Mouse (Mus musculus) ZHBTc4 (cell line): ENCODE data around the gene Tnc.
"Not testable (repeated sequence)": the region's sequence is repeated elsewhere in the genome, so short reads cannot be mapped to it uniquely, and the experiment has no call there.

ENCODE experiments used
- DNase-seq: peaks from one replicate; pipeline ENCODE4 v3.0.0-alpha.2; 2011; ENCODE audit warnings: low read depth, low spot score

Tnc gene

DNA sequence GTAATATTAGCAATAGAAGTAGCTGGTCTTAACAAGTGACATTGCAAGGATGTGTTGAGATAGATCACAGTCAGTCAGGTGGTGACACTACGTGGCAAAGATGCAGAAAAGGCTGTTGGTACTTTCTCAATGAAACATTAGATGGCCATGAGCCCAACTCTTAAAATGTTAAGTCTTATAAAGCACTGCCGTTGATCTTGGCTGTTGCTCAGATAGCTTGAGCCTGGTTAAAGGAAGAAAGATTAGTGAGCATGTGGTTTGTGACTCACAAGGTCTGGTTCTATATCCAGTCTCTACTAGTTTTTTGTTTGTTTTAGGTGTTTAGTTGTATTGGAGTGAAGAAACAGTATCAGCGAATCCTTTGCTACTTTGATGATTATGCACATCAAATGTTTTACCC is 76.9 kb downstream of the Tnc start:
- no peak for DNase-seq

DNA sequence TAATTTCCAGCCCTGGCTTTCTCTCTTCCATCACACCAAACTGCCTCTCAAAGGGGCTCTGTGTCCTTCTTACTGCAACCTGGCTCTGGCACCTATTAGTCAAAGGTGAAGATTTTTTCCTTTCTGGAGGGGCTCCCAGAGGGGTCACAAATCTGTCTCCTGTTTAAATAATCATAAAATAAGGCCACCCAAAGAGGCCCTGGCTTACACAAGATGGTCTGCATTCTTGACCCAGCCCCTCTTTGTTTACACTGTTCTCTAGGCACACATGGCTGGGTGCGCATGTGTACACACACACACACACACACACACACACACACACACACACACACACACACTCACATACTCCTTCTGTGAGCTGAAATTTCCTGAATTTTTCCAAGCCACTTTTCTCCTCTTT is 83.4 kb downstream of the Tnc start:
- DNase-seq = no peak

GRCm38 (mm10) chr4:63961858-63962468 is 84.9 kb downstream of the Tnc start:
- no peak for DNase-seq

DNA sequence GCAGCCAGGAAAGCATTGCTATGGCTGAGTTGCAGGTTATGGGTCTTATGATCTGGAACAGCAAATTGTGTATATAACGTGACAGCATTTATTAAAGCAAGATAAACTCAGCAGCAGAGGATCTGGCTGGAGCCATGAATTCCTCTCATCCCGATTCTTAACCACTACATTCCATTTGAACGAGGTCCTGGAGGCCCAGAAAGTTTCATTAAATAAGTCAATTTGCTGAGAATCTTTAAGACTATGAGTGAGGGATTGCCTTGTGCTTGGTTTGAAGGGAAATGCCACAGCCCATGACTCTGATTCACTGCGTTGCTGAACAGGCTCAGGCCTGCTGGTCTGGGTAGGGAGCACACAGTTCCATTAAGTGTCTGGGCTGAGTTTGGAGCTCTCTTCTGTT is 88.2 kb downstream of the Tnc start:
- no peak for DNase-seq

GRCm38 (mm10) chr4:63950054-63950453 is 96.8 kb downstream of the Tnc start:
- DNase-seq = no peak

GRCm38 (mm10) chr4:63948688-63949073 is 98.1 kb downstream of the Tnc start:
- DNase-seq = not testable (repeated sequence)

DNA sequence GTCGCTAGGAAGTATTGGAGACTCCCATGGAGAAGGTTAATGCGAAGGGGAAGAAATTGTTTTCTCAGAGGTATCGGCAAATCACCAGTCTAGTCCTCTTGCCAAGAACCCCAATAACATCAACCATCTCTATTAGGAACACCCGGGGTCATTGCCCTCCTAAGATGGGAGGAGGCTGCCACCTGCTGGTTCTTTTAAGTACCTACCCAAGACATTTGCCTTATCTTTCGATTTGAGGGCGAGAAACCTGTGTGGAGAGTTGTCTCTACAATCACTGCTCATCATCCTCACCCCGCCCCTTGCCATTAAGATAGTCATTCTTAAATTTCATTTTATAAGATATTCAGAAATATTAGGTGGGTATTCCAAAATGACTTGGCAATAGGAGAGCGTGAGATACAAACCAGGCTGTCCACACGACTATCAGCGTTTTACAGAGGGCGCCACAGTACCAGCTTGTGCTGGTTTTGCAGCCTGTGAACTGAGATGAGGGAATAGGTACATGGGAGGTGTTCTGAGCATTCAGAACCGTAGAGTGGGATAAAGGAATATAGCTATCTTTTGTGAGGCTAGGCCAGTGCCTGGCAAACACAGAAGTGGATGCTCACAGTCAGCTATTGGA is 98.6 kb downstream of the Tnc start:
- peak; percentile 60 for DNase-seq

GRCm38 (mm10) chr4:63943813-63944212 is 103.0 kb downstream of the Tnc start:
- DNase-seq = no peak

DNA sequence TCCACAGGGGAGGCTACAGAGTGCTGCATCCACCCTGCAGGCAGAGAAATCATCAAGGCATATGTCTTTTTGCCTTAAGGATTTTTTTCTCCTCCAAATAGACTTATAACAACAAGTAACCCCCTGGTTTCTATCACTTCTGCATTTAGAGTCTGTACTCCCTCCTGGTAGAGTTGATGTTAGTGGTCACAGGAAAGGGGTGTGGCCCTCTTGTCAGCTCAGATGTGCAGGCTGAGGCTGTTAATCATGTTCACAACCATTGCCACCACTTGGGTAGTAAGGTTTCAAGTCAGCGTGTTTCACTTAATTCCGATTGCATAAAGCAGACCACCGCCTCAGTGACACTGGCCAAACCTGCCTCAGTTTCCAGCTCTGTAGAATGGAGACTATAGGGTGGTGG is 103.9 kb downstream of the Tnc start:
- DNase-seq = no peak

GRCm38 (mm10) chr4:63941420-63941819 is 105.4 kb downstream of the Tnc start:
- no peak for DNase-seq

GRCm38 (mm10) chr4:63939428-63939827 is 107.4 kb downstream of the Tnc start:
- DNase-seq = no peak

DNA sequence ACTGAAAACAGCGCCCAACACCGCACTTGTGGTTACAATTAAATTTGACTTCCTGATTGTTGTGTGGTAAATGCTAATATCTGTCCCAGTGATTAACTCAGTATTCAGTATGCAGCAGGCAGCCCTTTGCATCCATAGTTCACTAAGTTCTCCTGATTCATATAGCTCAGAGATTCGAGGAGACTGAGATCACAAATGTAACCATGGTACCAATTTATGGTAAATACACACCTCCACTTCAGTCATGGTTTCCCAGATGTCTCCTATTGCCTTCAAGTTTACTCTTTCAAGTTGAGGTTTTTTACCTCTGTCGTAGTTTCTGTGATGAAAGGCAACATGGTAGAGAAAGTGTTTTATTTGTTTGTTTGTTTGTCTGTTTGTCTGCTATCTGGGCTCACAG is 110.9 kb downstream of the Tnc start:
- DNase-seq = no peak

- DNase-seq = no peak
Measured at GRCm38 (mm10) chr4:63935314-63935713, 111.5 kb downstream of the Tnc start.

DNA sequence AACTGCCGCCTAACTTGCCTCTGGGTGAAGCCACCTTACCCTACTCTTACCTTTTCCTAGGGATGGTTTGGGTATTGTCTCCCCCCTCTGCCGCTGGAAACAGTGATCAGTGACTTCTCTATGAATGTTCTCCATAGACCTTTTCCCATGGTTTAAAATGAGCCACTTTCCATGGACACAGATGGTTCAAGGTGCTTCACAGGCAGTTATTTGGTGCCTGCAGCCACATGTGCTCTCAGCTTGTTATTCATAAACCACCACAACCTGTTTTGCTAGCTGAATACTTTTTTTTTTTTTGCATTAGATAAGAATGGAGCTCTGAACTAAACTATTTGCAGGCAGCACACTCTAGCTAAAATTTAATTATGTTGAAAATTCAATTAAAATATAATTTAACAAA is 116.0 kb downstream of the Tnc start:
- no peak for DNase-seq

DNA sequence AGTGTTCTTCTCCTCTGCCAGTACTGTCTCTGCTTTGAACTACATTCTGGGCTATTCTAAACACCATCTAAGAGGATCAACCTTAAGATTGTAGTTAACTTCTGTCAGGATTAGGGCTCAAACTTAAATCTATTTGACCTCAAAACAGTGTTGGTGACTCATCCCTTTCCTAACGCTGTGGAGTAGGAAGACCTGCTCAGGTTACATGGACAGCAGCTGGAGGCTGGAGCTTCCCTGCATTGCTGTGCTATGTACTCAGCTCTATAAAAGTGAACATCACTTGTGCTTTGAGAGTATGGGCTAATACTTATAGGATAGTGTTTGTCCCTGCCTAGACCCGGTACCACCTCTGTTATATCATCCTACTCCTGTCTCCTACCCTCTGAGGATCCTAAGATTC is 117.3 kb downstream of the Tnc start:
- DNase-seq = no peak

- no peak for DNase-seq
Measured at GRCm38 (mm10) chr4:63928192-63928591, 118.6 kb downstream of the Tnc start.

DNA sequence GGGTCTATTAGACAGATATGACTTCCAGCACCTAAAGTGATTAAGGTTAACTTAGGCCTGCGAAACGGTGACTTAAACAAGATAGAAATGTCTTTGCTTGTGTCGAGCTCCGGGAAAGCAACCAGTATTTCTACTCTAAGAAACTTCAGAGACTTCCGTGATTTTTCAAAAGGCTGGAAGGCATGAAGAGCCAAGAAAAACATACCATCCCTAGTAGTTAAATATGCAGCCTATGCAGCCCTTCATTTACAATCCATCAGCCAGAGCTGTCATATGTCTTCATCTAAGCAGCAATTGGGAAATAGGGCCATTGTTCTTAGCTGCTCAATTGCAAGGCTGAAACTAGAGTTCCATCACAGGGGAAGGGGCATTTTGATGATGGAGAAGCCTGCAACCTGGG is 129.6 kb downstream of the Tnc start:
- DNase-seq = no peak

DNA sequence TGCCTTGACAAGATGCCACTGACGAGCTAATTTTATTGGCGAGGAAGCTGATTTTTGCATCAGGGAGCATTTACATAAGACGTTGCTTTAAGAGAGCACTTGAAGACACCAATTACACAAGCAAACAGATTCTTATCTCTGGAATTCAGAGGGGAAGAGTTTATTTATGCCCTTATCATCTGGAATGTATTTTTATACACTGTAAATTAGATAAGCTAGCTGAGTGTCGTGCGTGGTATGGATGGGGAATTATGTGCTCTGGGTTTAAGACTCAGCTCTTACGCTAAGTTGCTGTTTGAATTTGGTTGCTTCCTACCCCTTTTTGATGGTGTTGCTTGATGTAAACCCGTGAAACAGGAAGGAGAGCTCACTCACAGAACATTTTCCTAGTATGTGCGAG is 130.1 kb downstream of the Tnc start:
- DNase-seq = no peak

- no peak for DNase-seq
Measured at GRCm38 (mm10) chr4:63916288-63916687, 130.5 kb downstream of the Tnc start.
